Mouse (Mus musculus): ENCODE data around the gene Il19. TPM values are rescaled to one million over a fixed set of nuclear protein-coding genes. Genes with fewer than 3 reads are reported as not detected.
A peak's percentile ranks its signal among the peaks of the same experiment; 100 is the strongest.

Il19 gene
- total and polyA plus RNA-seq, 2 experiments: not detected

GRCm38 (mm10) chr1:130926484-130926883, 13.4 kb downstream of the Il19 start:
- Histone ChIP-seq H3K27ac (replicated peaks; ENCODE audit: insufficient read depth, low read depth, low read length) (no peak overlapping the region), H3K9ac (ENCODE audit: low read depth, low read length) (no peak overlapping the region), H3K79me2 (ENCODE audit: control insufficient read depth, insufficient read depth, low read length) (no peaks in the 10 kb centered on the region), H3K4me3 (ENCODE audit: insufficient read depth, low read depth, low read length) (no peak overlapping the region), H3K36me3 (ENCODE audit: control insufficient read depth, insufficient read depth, low read length) (no peaks in the 10 kb centered on the region), H3K4me1 (ENCODE audit: control insufficient read depth, insufficient read depth, low read length) (no peaks in the 10 kb centered on the region), H3K27me3 (ENCODE audit: control insufficient read depth, insufficient read depth, low read length) (no peaks in the 10 kb centered on the region)
- TF ChIP-seq CTCF (IDR thresholded peaks at IDR 0.05; ENCODE audit: low read depth, low read length) (peak; percentile 48; the same call in 1 of the 2 replicates), POLR2A (IDR thresholded peaks at IDR 0.05; ENCODE audit: extremely low read depth, insufficient read depth, low read length) (no peak)
- no peak for DNase-seq (ENCODE audit: extremely low read depth, low read depth, low spot score)

- H3K4me3 ChIP-seq (ENCODE audit: insufficient read depth, low read depth, low read length): no peak overlapping the region
- WGBS: 33% methylated on average over 1 of the region's 1 CpGs
- no peak overlapping the region for H3K9ac ChIP-seq (ENCODE audit: low read depth, low read length)
- no peak overlapping the region for H3K27ac ChIP-seq (replicated peaks; ENCODE audit: insufficient read depth, low read depth, low read length)
- H3K27me3 ChIP-seq (ENCODE audit: control insufficient read depth, insufficient read depth, low read length): no peaks in the 10 kb centered on the region
- TF ChIP-seq CTCF (IDR thresholded peaks at IDR 0.05; ENCODE audit: low read depth, low read length) (no peak), POLR2A (IDR thresholded peaks at IDR 0.05; ENCODE audit: extremely low read depth, insufficient read depth, low read length) (no peak)
- peak; percentile 10 for DNase-seq (ENCODE audit: extremely low read depth, low read depth, low spot score)
- no peaks in the 10 kb centered on the region for H3K4me1 ChIP-seq (ENCODE audit: control insufficient read depth, insufficient read depth, low read length)
- no peaks in the 10 kb centered on the region for H3K36me3 ChIP-seq (ENCODE audit: control insufficient read depth, insufficient read depth, low read length)
- no peaks in the 10 kb centered on the region for H3K79me2 ChIP-seq (ENCODE audit: control insufficient read depth, insufficient read depth, low read length)
Measured at GRCm38 (mm10) chr1:130918323-130918980, 21.5 kb downstream of the Il19 start.

- no peaks in the 10 kb centered on the region for H3K79me2 ChIP-seq (ENCODE audit: control insufficient read depth, insufficient read depth, low read length)
- peak; percentile 53 for DNase-seq (ENCODE audit: extremely low read depth, low read depth, low spot score)
- no peaks in the 10 kb centered on the region for H3K27me3 ChIP-seq (ENCODE audit: control insufficient read depth, insufficient read depth, low read length)
- no peak for TF ChIP-seq CTCF (IDR thresholded peaks at IDR 0.05; ENCODE audit: low read depth, low read length)
- TF ChIP-seq POLR2A (IDR thresholded peaks at IDR 0.05; ENCODE audit: extremely low read depth, insufficient read depth, low read length): no peak
- H3K9ac ChIP-seq (ENCODE audit: low read depth, low read length): no peak within 1 kb of the TSS
- no peak within 1 kb of the TSS for H3K4me3 ChIP-seq (ENCODE audit: insufficient read depth, low read depth, low read length)
- no peaks in the 10 kb centered on the region for H3K4me1 ChIP-seq (ENCODE audit: control insufficient read depth, insufficient read depth, low read length)
- H3K27ac ChIP-seq (replicated peaks; ENCODE audit: insufficient read depth, low read depth, low read length): no peak within 1 kb of the TSS
- H3K36me3 ChIP-seq (ENCODE audit: control insufficient read depth, insufficient read depth, low read length): no peaks in the 10 kb centered on the region
- 68% methylated on average over 12 of the region's 12 CpGs for WGBS
Measured at GRCm38 (mm10) chr1:130911401-130912010, 28.4 kb downstream of the Il19 start, which contains the start of gene Il20. TSS of gene Il20 (minus strand) at chr1:130911451.

- TF ChIP-seq CTCF (IDR thresholded peaks at IDR 0.05; ENCODE audit: low read depth, low read length) (no peak), POLR2A (IDR thresholded peaks at IDR 0.05; ENCODE audit: extremely low read depth, insufficient read depth, low read length) (no peak)
- Histone ChIP-seq H3K4me1 (ENCODE audit: control insufficient read depth, insufficient read depth, low read length) (no peaks in the 10 kb centered on the region), H3K27me3 (ENCODE audit: control insufficient read depth, insufficient read depth, low read length) (no peaks in the 10 kb centered on the region), H3K27ac (replicated peaks; ENCODE audit: insufficient read depth, low read depth, low read length) (no peak overlapping the region), H3K36me3 (ENCODE audit: control insufficient read depth, insufficient read depth, low read length) (no peaks in the 10 kb centered on the region), H3K9ac (ENCODE audit: low read depth, low read length) (no peak overlapping the region), H3K79me2 (ENCODE audit: control insufficient read depth, insufficient read depth, low read length) (no peaks in the 10 kb centered on the region), H3K4me3 (ENCODE audit: insufficient read depth, low read depth, low read length) (no peak overlapping the region)
- 72% methylated on average over 7 of the region's 7 CpGs for WGBS
- no peak for DNase-seq (ENCODE audit: extremely low read depth, low read depth, low spot score)
Measured at GRCm38 (mm10) chr1:130902505-130902904, 37.4 kb downstream of the Il19 start.

GRCm38 (mm10) chr1:130894468-130894867, 45.4 kb downstream of the Il19 start:
- no peaks in the 10 kb centered on the region for H3K27me3 ChIP-seq (ENCODE audit: control insufficient read depth, insufficient read depth, low read length)
- no peak for DNase-seq (ENCODE audit: extremely low read depth, low read depth, low spot score)
- WGBS: 82% methylated on average over 6 of the region's 6 CpGs

More at GRCm38 (mm10) chr1:130894468-130894867, 45.4 kb downstream of the Il19 start:
- H3K9ac ChIP-seq (ENCODE audit: low read depth, low read length): no peak overlapping the region
- TF ChIP-seq POLR2A (IDR thresholded peaks at IDR 0.05; ENCODE audit: extremely low read depth, insufficient read depth, low read length) (no peak), CTCF (IDR thresholded peaks at IDR 0.05; ENCODE audit: low read depth, low read length) (no peak)
- no peaks in the 10 kb centered on the region for H3K79me2 ChIP-seq (ENCODE audit: control insufficient read depth, insufficient read depth, low read length)
- H3K4me1 ChIP-seq (ENCODE audit: control insufficient read depth, insufficient read depth, low read length): no peaks in the 10 kb centered on the region
- no peak overlapping the region for H3K27ac ChIP-seq (replicated peaks; ENCODE audit: insufficient read depth, low read depth, low read length)
- H3K36me3 ChIP-seq (ENCODE audit: control insufficient read depth, insufficient read depth, low read length): no peaks in the 10 kb centered on the region
- H3K4me3 ChIP-seq (ENCODE audit: insufficient read depth, low read depth, low read length): no peak overlapping the region
